Mouse (Mus musculus) thymus, adult 2 months (tissue): Measurements from ENCODE around the gene Slc22a1.

Experiments
- CTCF ChIP-seq: fragments of 200-500 bp; IDR thresholded peaks from 2 replicates; pipeline ENCODE4 v1.5.1; 2012; ENCODE audit warnings: mild to moderate bottlenecking, control low read depth, low read length, moderate library complexity, borderline replicate concordance; ENCODE audit not compliant: control insufficient read depth, poor library complexity, insufficient read depth; ENCODE audit errors: extremely low read depth
- POLR2A ChIP-seq: fragments of 200-500 bp; IDR thresholded peaks from 2 replicates; pipeline ENCODE4 v1.6.1; 2012; ENCODE audit warnings: mild to moderate bottlenecking, low read length, control low read depth, moderate library complexity; ENCODE audit not compliant: control insufficient read depth, poor library complexity, insufficient read depth; ENCODE audit errors: extremely low read depth

DNA sequence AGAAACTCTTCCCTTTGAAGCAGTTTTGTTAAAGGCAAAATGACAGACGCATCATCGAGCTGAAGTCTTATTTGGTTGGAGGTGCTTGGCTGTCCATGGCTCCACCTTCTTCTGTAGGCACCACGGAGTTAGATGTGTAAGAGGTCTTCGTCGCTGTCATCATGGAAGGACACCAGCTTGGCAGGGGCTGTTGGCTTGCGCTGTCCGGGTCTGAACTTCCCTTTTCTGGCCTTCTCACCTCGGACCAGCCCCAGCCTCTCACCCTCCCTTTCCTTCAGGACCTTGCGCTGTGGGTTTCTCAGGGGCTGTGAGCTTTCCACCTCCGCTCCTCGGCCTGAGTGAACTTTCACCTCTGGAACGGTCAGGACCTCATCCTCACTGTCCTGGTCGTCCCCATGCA is 8.0 kb upstream of the Slc22a1 start:
- TF ChIP-seq CTCF, result no peak
- TF ChIP-seq POLR2A, result no peak
